Mouse (Mus musculus) stomach, postnatal 0 days (tissue): ENCODE data around the gene Cenpm. TPM values are rescaled to one million over a fixed set of nuclear protein-coding genes. Genes with fewer than 3 reads are reported as not detected.
A peak's percentile ranks its signal among the peaks of the same experiment; 100 is the strongest.
"Not testable (repeated sequence)": the region's sequence is repeated elsewhere in the genome, so short reads cannot be mapped to it uniquely, and the experiment has no call there.

Experiments
- ATAC-seq: fragments of 200-750 bp; cut with Nextera tagmentation; 2 replicates; pipeline ENCODE4 v1.8.0; 2017; ENCODE audit not compliant: low FRiP score, low TSS enrichment
- DNase-seq: peaks from one replicate; pipeline ENCODE4 v3.0.0-alpha.2; 2016; ENCODE audit warnings: low spot score
- H3K27ac ChIP-seq: fragments of 300-500 bp; sonication (generic); replicated peaks from 2 replicates; pipeline ENCODE4 v1.5.1; 2014; ENCODE audit warnings: mild to moderate bottlenecking, control low read depth
- H3K27me3 ChIP-seq: fragments of 300-500 bp; sonication (generic); 2 replicates; pipeline ENCODE4 v1.6.1; 2014; ENCODE audit warnings: low read length; ENCODE audit not compliant: control insufficient read depth, insufficient read depth
- H3K36me3 ChIP-seq: fragments of 300-500 bp; sonication (generic); 2 replicates; pipeline ENCODE4 v1.6.1; 2014; ENCODE audit warnings: low read length, mixed read lengths; ENCODE audit not compliant: control insufficient read depth, insufficient read depth
- H3K4me1 ChIP-seq: fragments of 300-500 bp; sonication (generic); replicated peaks from 2 replicates; pipeline ENCODE4 v1.6.1; 2014; ENCODE audit warnings: antibody characterized with exemption; ENCODE audit not compliant: control insufficient read depth, insufficient read depth
- H3K4me2 ChIP-seq: fragments of 300-500 bp; sonication (generic); replicated peaks from 2 replicates; pipeline ENCODE4 v1.6.1; 2014; ENCODE audit warnings: low read depth, mild to moderate bottlenecking, control low read depth, moderate library complexity
- H3K4me3 ChIP-seq: fragments of 300-500 bp; sonication (generic); 2 replicates; pipeline ENCODE4 v1.5.1; 2014; ENCODE audit warnings: low read depth, low read length, control low read depth
- H3K9ac ChIP-seq: fragments of 300-500 bp; sonication (generic); 2 replicates; pipeline ENCODE4 v1.6.1; 2014; ENCODE audit warnings: mild to moderate bottlenecking, low read length, control low read depth, mixed read lengths
- H3K9me3 ChIP-seq: fragments of 300-500 bp; sonication (generic); 2 replicates; pipeline ENCODE4 v1.6.1; 2016; ENCODE audit warnings: low read length; ENCODE audit not compliant: control insufficient read depth
- CTCF ChIP-seq: IDR thresholded peaks from 2 replicates; pipeline ENCODE4 v1.5.1; 2016; ENCODE audit warnings: antibody characterized with exemption, low read depth, mild to moderate bottlenecking, moderate library complexity
- EP300 ChIP-seq: optimal IDR thresholded peaks from 2 replicates; pipeline ENCODE3; 2016; ENCODE audit warnings: antibody characterized with exemption
- WGBS: fragments of 180-500 bp; shearing (Covaris S2); extraction: QIAGEN DNeasy Blood & Tissue Kit; methylation state at CpG from one replicate; pipeline ENCODE4 v1.1.7; 2014; 5-methylcytosine and 5-hydroxymethylcytosine counted together
- polyA plus RNA-seq: library from polyadenylated mRNA; unstranded; fragments of >200 nt; fragmentation: Nextera tagmentation; extraction: Ambion mirVana; gene quantifications from 2 replicates; pipeline ENCODE4 v1.2.1, GENCODE M21; 2015

Gene Cenpm
- polyA plus RNA-seq, 1 experiment from 2014 or later: 27.0 TPM

DNA sequence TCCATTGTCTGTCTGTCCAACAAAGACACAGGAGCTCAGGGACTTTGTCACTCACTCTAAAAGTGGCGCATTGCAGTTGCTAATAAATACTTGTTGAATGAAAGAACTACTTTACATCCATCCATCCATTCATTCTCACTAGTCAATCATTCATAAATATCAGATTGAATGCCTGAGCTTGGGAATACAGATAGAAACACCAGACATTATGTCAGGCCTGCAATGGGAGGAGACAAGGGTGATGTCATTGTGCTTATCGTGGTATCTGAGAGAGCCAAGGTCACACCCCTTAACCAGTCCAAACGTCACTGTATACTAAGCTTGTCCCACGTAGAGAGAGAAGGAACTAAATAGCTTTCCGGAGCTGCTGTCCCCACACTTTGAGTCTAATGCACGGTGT is 7.5 kb upstream of the Cenpm start, which contains the start of gene 1500009C09Rik:
Gene 1500009C09Rik (plus strand): TSS at position 301 of the 400 bp plus-strand sequence.
- DNase-seq: no peak
- H3K27me3 ChIP-seq: no peaks in the 10 kb centered on the region; the same call in 1 of the 2 replicates
- H3K9ac ChIP-seq: no peak within 1 kb of the TSS
- no peak for TF ChIP-seq EP300
- TF ChIP-seq CTCF: no peak
- no peaks in the 10 kb centered on the region for H3K4me1 ChIP-seq
- 73% methylated on average over 6 of the region's 6 CpGs for WGBS
- H3K4me3 ChIP-seq: no peak within 1 kb of the TSS
- peak; percentile 53; the same call in 1 of the 2 replicates for ATAC-seq
- no peaks in the 10 kb centered on the region for H3K9me3 ChIP-seq
- no peak within 1 kb of the TSS for H3K27ac ChIP-seq
- no peak within 1 kb of the TSS for H3K4me2 ChIP-seq
- no peaks in the 10 kb centered on the region for H3K36me3 ChIP-seq

DNA sequence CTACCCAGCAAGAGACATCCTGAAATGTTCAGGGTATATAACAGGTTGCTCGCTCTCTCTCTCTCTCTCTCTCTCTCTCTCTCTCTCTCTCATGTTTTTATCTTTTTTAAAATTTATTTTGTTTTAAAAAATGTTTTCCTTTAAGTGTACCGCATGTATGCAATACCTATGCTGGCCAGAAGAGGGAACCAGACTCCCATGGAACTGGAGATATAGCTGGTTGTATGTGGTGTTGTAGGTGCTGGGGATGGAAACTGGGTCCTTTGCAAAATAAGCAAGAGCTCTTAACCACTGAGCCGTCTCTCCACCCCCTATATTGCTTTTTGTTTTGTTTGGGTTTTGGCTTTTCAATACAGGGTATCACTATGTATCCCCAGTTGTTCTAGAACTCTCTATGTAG is 7.0 kb upstream of the Cenpm start:
- WGBS: 95% methylated on average over 3 of the region's 3 CpGs
- Histone ChIP-seq H3K4me1 (no peaks in the 10 kb centered on the region), H3K9me3 (no peaks in the 10 kb centered on the region), H3K4me3 (no peak overlapping the region), H3K27ac (no peak overlapping the region), H3K27me3 (no peaks in the 10 kb centered on the region; the same call in 1 of the 2 replicates), H3K36me3 (no peaks in the 10 kb centered on the region), H3K9ac (no peak overlapping the region), H3K4me2 (no peak overlapping the region)
- ATAC-seq (no peak), DNase-seq (no peak)
- TF ChIP-seq CTCF (peak; percentile 54), EP300 (no peak)

DNA sequence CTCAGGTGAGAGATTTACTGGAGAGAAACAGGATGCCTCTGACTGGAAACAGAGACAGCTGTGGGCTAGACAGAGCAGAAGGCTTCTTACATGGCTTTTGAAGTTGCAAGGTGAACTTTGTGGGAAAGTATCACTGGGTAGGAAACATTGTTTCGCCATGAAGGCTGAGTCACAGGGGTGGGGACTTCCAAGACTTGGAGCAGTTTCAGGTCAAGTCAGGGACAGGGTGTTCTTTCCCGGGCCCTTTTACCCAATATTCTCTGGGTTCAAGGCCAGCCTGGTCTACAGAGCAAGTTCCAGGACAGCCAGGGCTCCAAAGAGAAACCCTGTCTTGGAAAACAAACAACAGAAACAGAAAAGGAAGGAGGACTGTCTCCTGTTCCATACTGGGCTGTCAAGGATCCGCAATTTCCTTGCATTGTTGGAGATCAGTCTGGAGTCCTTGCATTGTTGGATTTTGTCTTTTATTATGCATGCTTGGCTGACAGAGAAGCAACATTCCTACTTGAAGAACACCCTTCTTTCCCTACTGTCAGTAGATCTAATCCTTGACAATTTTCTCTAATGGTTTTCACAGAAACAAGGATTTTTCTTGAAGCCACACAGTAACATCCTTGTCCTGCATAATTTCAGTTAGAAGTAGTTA is 2.7 kb upstream of the Cenpm start:
- Histone ChIP-seq H3K36me3 (no peaks in the 10 kb centered on the region), H3K27me3 (no peaks in the 10 kb centered on the region), H3K27ac (no peak overlapping the region), H3K4me1 (no peaks in the 10 kb centered on the region), H3K9ac (no peak overlapping the region), H3K4me3 (no peak overlapping the region), H3K4me2 (no peak overlapping the region), H3K9me3 (no peaks in the 10 kb centered on the region)
- ATAC-seq (no peak; the same call in 1 of the 2 replicates), DNase-seq (peak; percentile 65)
- 63% methylated on average over 3 of the region's 3 CpGs for WGBS
- TF ChIP-seq EP300: peak; percentile 42
- no peak for TF ChIP-seq CTCF

DNA sequence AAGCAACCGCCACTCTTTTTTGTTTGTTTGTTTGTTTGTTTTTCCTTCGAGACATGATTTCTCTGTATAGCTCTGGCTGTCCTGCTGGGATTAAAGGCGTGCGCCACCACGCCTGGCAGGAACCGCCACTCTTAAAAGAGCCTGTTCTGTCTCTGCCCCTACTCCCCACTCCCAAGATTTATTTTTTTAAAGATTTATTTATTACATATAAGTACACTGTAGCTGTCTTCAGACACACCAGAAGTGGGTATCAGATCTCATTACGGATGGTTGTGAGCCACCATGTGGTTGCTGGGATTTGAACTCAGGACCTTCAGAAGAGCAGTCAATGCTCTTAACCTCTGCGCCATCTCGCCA is 235 bp upstream of the Cenpm start:
- not testable (repeated sequence) for H3K27me3 ChIP-seq, H3K9me3 ChIP-seq, H3K27ac ChIP-seq, ATAC-seq, DNase-seq, H3K36me3 ChIP-seq, H3K4me1 ChIP-seq
- peak overlapping the region; percentile 41; the same call in 1 of the 2 replicates for H3K9ac ChIP-seq
- WGBS: 21% methylated on average over 9 of the region's 9 CpGs
- peak overlapping the region; percentile 95 for H3K4me2 ChIP-seq
- H3K4me3 ChIP-seq: peak overlapping the region; percentile 70

DNA sequence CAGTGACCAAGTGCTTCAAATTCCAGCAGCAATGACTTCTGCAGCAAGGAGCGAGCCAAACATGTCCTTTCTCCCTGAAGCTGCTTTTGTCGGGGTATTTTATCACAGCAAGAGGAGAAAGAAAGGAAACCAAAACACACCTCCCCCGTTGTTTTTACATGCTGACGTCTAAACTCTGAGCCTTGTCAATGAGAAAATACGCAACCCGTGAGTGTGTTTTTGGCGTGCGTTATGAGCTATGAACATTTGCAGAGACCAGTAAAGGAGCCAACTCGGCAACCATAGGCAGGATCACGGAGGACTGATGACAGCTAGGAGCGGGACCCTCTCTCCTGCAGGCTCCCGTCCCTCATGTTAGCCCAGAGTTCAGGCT is 820 bp downstream of the Cenpm start:
- H3K9ac ChIP-seq: peak overlapping the region; percentile 55
- peak overlapping the region; percentile 95 for H3K4me2 ChIP-seq
- H3K4me3 ChIP-seq: peak overlapping the region; percentile 70
- WGBS: 3% methylated on average over 12 of the region's 12 CpGs
- no peaks in the 10 kb centered on the region for H3K4me1 ChIP-seq
- no peaks in the 10 kb centered on the region for H3K36me3 ChIP-seq
- no peaks in the 10 kb centered on the region for H3K9me3 ChIP-seq
- DNase-seq: no peak
- no peak; the same call in 1 of the 2 replicates for ATAC-seq
- H3K27me3 ChIP-seq: no peaks in the 10 kb centered on the region
- TF ChIP-seq CTCF (no peak), EP300 (no peak)
- H3K27ac ChIP-seq: no peak overlapping the region; the same call in 1 of the 2 replicates

DNA sequence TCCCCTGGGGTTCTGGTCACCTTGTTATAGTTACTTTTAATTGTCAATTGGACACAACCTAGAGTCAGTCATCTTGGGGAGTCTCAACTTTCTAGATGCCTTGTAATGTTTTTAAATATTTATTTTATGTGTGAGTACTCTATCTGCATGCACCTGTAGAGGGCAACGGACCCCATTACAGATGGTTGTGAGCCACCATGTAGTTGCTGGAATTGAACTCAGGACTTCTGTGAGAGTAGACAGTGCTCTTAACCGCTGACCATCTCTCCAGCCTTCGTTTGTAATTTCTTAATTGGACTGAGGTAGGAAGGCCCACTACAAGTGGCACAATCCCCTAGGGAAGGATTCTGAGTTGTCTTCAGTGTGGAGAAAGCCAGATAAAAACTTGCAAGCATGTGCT is 1.2 kb downstream of the Cenpm start:
- H3K4me1 ChIP-seq: no peaks in the 10 kb centered on the region
- ATAC-seq: no peak
- no peak for DNase-seq
- H3K9ac ChIP-seq: peak overlapping the region; percentile 55; the same call in 1 of the 2 replicates
- H3K4me3 ChIP-seq: peak overlapping the region; percentile 70
- no peaks in the 10 kb centered on the region for H3K36me3 ChIP-seq
- no peak for TF ChIP-seq CTCF
- no peak for TF ChIP-seq EP300
- WGBS: 64% methylated on average over 3 of the region's 3 CpGs
- H3K27me3 ChIP-seq: no peaks in the 10 kb centered on the region
- H3K4me2 ChIP-seq: peak overlapping the region; percentile 95
- H3K9me3 ChIP-seq: no peaks in the 10 kb centered on the region
- H3K27ac ChIP-seq: no peak overlapping the region
